Mouse (Mus musculus) heart, adult 2 months (tissue): ENCODE results near the gene Pus3. TPM values are rescaled to one million over a fixed set of nuclear protein-coding genes. Genes with fewer than 3 reads are reported as not detected.

Source experiments
- DNase-seq, 2 experiments: peaks; one replicate each; pipeline ENCODE4 v3.0.0; 2021
- H3K27ac ChIP-seq: fragments of 200-600 bp; 2 replicates; pipeline ENCODE4 v1.8.1; 2022
- H3K27me3 ChIP-seq: fragments of 200-500 bp; 2 replicates; pipeline ENCODE4 v1.6.1; 2012; ENCODE audit warnings: mild to moderate bottlenecking, low read length, inconsistent platforms, mixed read lengths; ENCODE audit not compliant: control insufficient read depth, insufficient read depth
- H3K36me3 ChIP-seq: fragments of 200-500 bp; 2 replicates; pipeline ENCODE4 v1.6.1; 2012; ENCODE audit warnings: low read length, inconsistent platforms; ENCODE audit not compliant: control insufficient read depth, insufficient read depth
- H3K4me1 ChIP-seq: fragments of 200-500 bp; 2 replicates; pipeline ENCODE4 v1.6.1; 2011; ENCODE audit warnings: low read length; ENCODE audit not compliant: control insufficient read depth, insufficient read depth
- H3K4me3 ChIP-seq: fragments of 200-600 bp; 2 replicates; pipeline ENCODE4 v1.8.1; 2022
- H3K79me2 ChIP-seq: fragments of 200-500 bp; replicated peaks from 2 replicates; pipeline ENCODE4 v1.6.1; 2012; ENCODE audit warnings: mild to moderate bottlenecking, inconsistent platforms, low read length, moderate library complexity, mixed read lengths; ENCODE audit not compliant: control insufficient read depth, insufficient read depth
- H3K9ac ChIP-seq: fragments of 200-500 bp; 2 replicates; pipeline ENCODE4 v1.6.1; 2012; ENCODE audit warnings: low read depth, mild to moderate bottlenecking, control low read depth, inconsistent platforms, low read length, mixed read lengths
- CTCF ChIP-seq: fragments of 200-600 bp; IDR thresholded peaks from 2 replicates; pipeline ENCODE4 v1.8.1; 2022; ENCODE audit warnings: antibody characterized with exemption, mild to moderate bottlenecking, moderate library complexity
- EP300 ChIP-seq: fragments of 200-500 bp; IDR thresholded peaks from 2 replicates; pipeline ENCODE4 v1.6.1; 2011; ENCODE audit warnings: low read depth, low read length, control low read depth; ENCODE audit not compliant: insufficient read depth
- POLR2A ChIP-seq: fragments of 200-500 bp; IDR thresholded peaks from 2 replicates; pipeline ENCODE4 v1.6.1; 2011; ENCODE audit warnings: mild to moderate bottlenecking, low read depth, low read length, control low read depth; ENCODE audit not compliant: insufficient read depth
- WGBS: fragments of 180-500 bp; shearing (Covaris S2); methylation state at CpG from one replicate; pipeline ENCODE4 v1.1.7; 2018; 5-methylcytosine and 5-hydroxymethylcytosine counted together
- intact Hi-C: fragments of 180-260 bp; cut with DNase I; formaldehyde crosslinking; loops from one replicate; pipeline ENCODE4 v1.15.1; 2025
- polyA plus RNA-seq: library from polyadenylated mRNA; depleted of rRNA; stranded (reverse); fragments of >200 nt; gene quantifications from 2 replicates; pipeline ENCODE4 v1.2.3, GENCODE M21; 2012
- total RNA-seq, 2 experiments: library from RNA; stranded (reverse); gene quantifications; 2 replicates each; pipeline ENCODE4 v1.2.3; 2021

Pus3 gene
- total and polyA plus RNA-seq, 3 experiments = 1.8 to 6.3 (median 6.0) TPM

DNA sequence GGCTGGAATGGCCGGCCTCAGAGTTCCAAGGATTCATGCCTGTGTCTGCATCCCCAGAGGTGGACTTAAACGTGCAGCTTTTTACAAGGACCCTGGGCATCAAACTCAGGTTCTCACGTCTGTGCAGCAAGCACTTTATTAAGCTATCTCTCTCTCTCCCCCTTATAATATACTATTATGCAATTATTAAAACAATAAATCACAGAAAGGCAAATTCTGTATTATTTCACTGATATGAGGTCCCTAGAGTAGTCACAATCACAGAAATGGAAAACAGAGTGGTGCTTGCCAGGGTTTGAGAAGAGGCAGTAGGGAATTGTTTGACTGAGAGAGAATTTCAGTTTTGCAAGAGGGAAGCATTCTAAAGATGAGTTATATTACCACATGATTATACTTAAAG lies 29.3 kb upstream of the Pus3 start:
- intact Hi-C loops = no loop called here
- Histone ChIP-seq H3K27ac (no peak overlapping the region), H3K36me3 (no peaks in the 10 kb centered on the region), H3K79me2 (no peaks in the 10 kb centered on the region), H3K27me3 (no peaks in the 10 kb centered on the region), H3K9ac (no peak overlapping the region), H3K4me3 (no peak overlapping the region), H3K4me1 (peaks cover 1% of the 10 kb centered on the region; the same call in 1 of the 2 replicates)
- no peak for TF ChIP-seq EP300
- TF ChIP-seq CTCF = no peak
- TF ChIP-seq POLR2A = no peak
- DNase-seq = no peak
- 61% methylated on average over 3 of the region's 3 CpGs for WGBS

DNA sequence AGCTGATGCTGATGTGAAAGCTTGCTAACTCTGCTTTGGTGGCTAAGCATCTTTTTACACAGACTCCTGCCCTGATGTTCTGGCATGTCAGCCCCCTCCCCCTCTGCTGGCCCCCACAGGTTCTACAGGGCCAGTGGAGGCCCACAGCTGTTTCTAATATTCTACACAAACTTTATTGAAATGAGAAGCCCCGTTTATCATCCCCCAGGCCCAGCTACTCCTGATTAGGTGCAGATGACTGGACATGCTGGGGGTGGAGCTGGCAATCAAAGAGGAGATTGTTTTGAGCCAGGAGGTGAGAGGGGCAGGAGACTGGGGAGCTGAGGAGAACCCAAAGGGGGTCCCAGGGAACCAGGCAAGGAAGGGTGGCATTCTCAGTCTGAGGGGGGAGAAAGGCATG lies 28.6 kb upstream of the Pus3 start:
- WGBS = 14% methylated on average over 1 of the region's 1 CpGs
- DNase-seq = no peak

GRCm38 (mm10) chr9:35533266-35533665 lies 25.1 kb upstream of the Pus3 start:
- H3K36me3 ChIP-seq = no peaks in the 10 kb centered on the region
- no peak overlapping the region for H3K4me3 ChIP-seq
- no peaks in the 10 kb centered on the region for H3K79me2 ChIP-seq
- DNase-seq = no peak
- H3K27ac ChIP-seq = no peak overlapping the region
- intact Hi-C loops = no loop called here
- WGBS = 65% methylated on average over 9 of the region's 9 CpGs
- TF ChIP-seq CTCF (no peak), POLR2A (no peak), EP300 (no peak)
- peaks cover 2% of the 10 kb centered on the region; the same call in 1 of the 2 replicates for H3K4me1 ChIP-seq
- H3K27me3 ChIP-seq = no peaks in the 10 kb centered on the region
- no peak overlapping the region for H3K9ac ChIP-seq

More for the DNA sequence above, 28.6 kb upstream of the Pus3 start:
- Histone ChIP-seq H3K4me1 (peaks cover 1% of the 10 kb centered on the region; the same call in 1 of the 2 replicates), H3K27me3 (no peaks in the 10 kb centered on the region), H3K27ac (no peak overlapping the region), H3K9ac (no peak overlapping the region), H3K36me3 (no peaks in the 10 kb centered on the region), H3K4me3 (no peak overlapping the region), H3K79me2 (no peaks in the 10 kb centered on the region)
- TF ChIP-seq POLR2A = no peak
- no peak for TF ChIP-seq EP300
- TF ChIP-seq CTCF = no peak
- intact Hi-C loops = no loop called here

- peaks cover 1% of the 10 kb centered on the region; the same call in 1 of the 2 replicates for H3K4me1 ChIP-seq
- WGBS = 9% methylated on average over 2 of the region's 2 CpGs
- H3K9ac ChIP-seq = no peak overlapping the region
- TF ChIP-seq CTCF = peak; percentile 96
- no peak for TF ChIP-seq POLR2A
- 0 out of 2 replicates have a peak, but pooled peaks have one; percentile 49 for TF ChIP-seq EP300
- DNase-seq = peak; percentile 26 to 45
- intact Hi-C loops = loop anchor here (1.0 kb wide), 1 partner anchor 253 kb away; no protein-coding TSS in a partner anchor
- H3K36me3 ChIP-seq = no peaks in the 10 kb centered on the region
- H3K27me3 ChIP-seq = no peaks in the 10 kb centered on the region
- H3K4me3 ChIP-seq = no peak overlapping the region
- H3K27ac ChIP-seq = no peak overlapping the region
- no peaks in the 10 kb centered on the region for H3K79me2 ChIP-seq
These were observed 23.3 kb upstream of the Pus3 start for GRCm38 (mm10) chr9:35535110-35535509.

- intact Hi-C loops = loop anchor here (1.0 kb wide), 1 partner anchor 254 kb away; no protein-coding TSS in a partner anchor
- Histone ChIP-seq H3K79me2 (no peaks in the 10 kb centered on the region), H3K4me1 (peaks cover 1% of the 10 kb centered on the region; the same call in 1 of the 2 replicates), H3K9ac (no peak overlapping the region), H3K27ac (no peak overlapping the region), H3K27me3 (no peaks in the 10 kb centered on the region), H3K36me3 (no peaks in the 10 kb centered on the region), H3K4me3 (no peak overlapping the region)
- WGBS = 58% methylated on average over 4 of the region's 4 CpGs
- no peak for DNase-seq
- TF ChIP-seq EP300 (no peak), CTCF (no peak), POLR2A (no peak)
These were observed 22.5 kb upstream of the Pus3 start for GRCm38 (mm10) chr9:35535876-35536275.

GRCm38 (mm10) chr9:35539001-35539750 lies 19.2 kb upstream of the Pus3 start:
- no peak for TF ChIP-seq CTCF
- TF ChIP-seq POLR2A = no peak
- no peak for TF ChIP-seq EP300
- intact Hi-C loops = no loop called here

More at GRCm38 (mm10) chr9:35539001-35539750, 19.2 kb upstream of the Pus3 start:
- WGBS = 79% methylated on average over 13 of the region's 13 CpGs
- H3K4me1 ChIP-seq = peaks cover 1% of the 10 kb centered on the region; the same call in 1 of the 2 replicates
- H3K4me3 ChIP-seq = no peak overlapping the region
- DNase-seq = no peak
- no peaks in the 10 kb centered on the region for H3K27me3 ChIP-seq
- H3K79me2 ChIP-seq = no peaks in the 10 kb centered on the region
- H3K9ac ChIP-seq = no peak overlapping the region
- no peak overlapping the region for H3K27ac ChIP-seq
- H3K36me3 ChIP-seq = no peaks in the 10 kb centered on the region
